Mouse (Mus musculus) liver, embryonic 14.5 days (tissue): ENCODE results near the gene Olfr871. TPM values are rescaled to one million over a fixed set of nuclear protein-coding genes. Genes with fewer than 3 reads are reported as not detected.

Experiments
- ATAC-seq: fragments of 200-750 bp; cut with Nextera tagmentation; 2 replicates; pipeline ENCODE4 v1.8.0; 2017; ENCODE audit warnings: moderate number of reproducible peaks, mild to moderate bottlenecking, moderate library complexity; ENCODE audit not compliant: insufficient read depth
- DNase-seq, 3 experiments: peaks; one replicate each; pipeline ENCODE4 v3.0.0-alpha.2; 2012 to 2013; ENCODE audit warnings: low read depth in 3 of 3, low spot score in 3 of 3
- H3K27ac ChIP-seq: fragments of 300-500 bp; sonication (generic); 2 replicates; pipeline ENCODE4 v1.5.1; 2014; ENCODE audit warnings: moderate library complexity, mild to moderate bottlenecking, control low read depth, inconsistent platforms
- H3K27me3 ChIP-seq: fragments of 300-500 bp; sonication (generic); 2 replicates; pipeline ENCODE4 v1.6.1; 2014; ENCODE audit warnings: mild to moderate bottlenecking, low read length, moderate library complexity; ENCODE audit not compliant: control insufficient read depth, insufficient read depth
- H3K36me3 ChIP-seq: fragments of 300-500 bp; sonication (generic); replicated peaks from 2 replicates; pipeline ENCODE4 v1.6.1; 2014; ENCODE audit warnings: low read depth; ENCODE audit not compliant: control insufficient read depth, insufficient read depth
- H3K4me1 ChIP-seq, 2 experiments: fragments of 200-500 bp in 1 of 2; fragments of 300-500 bp in 1 of 2; sonication (generic) in 1 of 2; replicated peaks; 2 replicates each; pipeline ENCODE4 v1.6.1; 2012 to 2014; ENCODE audit warnings: antibody characterized with exemption in 1 of 2, inconsistent platforms in 1 of 2, low read length in 1 of 2; ENCODE audit not compliant: control insufficient read depth in 2 of 2, insufficient read depth in 2 of 2
- H3K4me2 ChIP-seq: fragments of 300-500 bp; sonication (generic); 2 replicates; pipeline ENCODE4 v1.6.1; 2014; ENCODE audit warnings: low read depth, mild to moderate bottlenecking, control low read depth, moderate library complexity
- H3K4me3 ChIP-seq, 2 experiments: fragments of 200-500 bp in 1 of 2; fragments of 300-500 bp in 1 of 2; sonication (generic) in 1 of 2; 2 replicates each; pipeline ENCODE4 v1.5.1; 2012 to 2014; ENCODE audit warnings: low read depth in 2 of 2, low read length in 2 of 2, mild to moderate bottlenecking in 2 of 2, control low read depth in 1 of 2, inconsistent platforms in 1 of 2, moderate library complexity in 1 of 2; ENCODE audit not compliant: insufficient read depth in 1 of 2
- H3K9ac ChIP-seq: fragments of 300-500 bp; sonication (generic); replicated peaks from 2 replicates; pipeline ENCODE4 v1.6.1; 2014; ENCODE audit warnings: mild to moderate bottlenecking, control low read depth, moderate library complexity
- H3K9me3 ChIP-seq: fragments of 300-500 bp; sonication (generic); 2 replicates; pipeline ENCODE4 v1.6.1; 2016; ENCODE audit warnings: low read length, mixed read lengths; ENCODE audit not compliant: control insufficient read depth
- CTCF ChIP-seq: IDR thresholded peaks from 2 replicates; pipeline ENCODE4 v1.5.1; 2016; ENCODE audit warnings: antibody characterized with exemption, low read depth, control low read depth
- EP300 ChIP-seq: IDR thresholded peaks from 2 replicates; pipeline ENCODE4 v1.6.1; 2016; ENCODE audit warnings: antibody characterized with exemption, low read depth
- WGBS: fragments of 180-500 bp; shearing (Covaris S2); extraction: QIAGEN DNeasy Blood & Tissue Kit; methylation state at CpG from one replicate; pipeline ENCODE4 v1.1.7; 2014; ENCODE audit not compliant: insufficient replicate concordance; 5-methylcytosine and 5-hydroxymethylcytosine counted together
- polyA plus RNA-seq, 2 experiments: library from polyadenylated mRNA; depleted of rRNA in 1 of 2; stranded (reverse) in 1 of 2; unstranded in 1 of 2; fragments of >200 nt; fragmentation: Nextera tagmentation in 1 of 2; extraction: Ambion mirVana in 1 of 2; gene quantifications; 2 replicates each; pipeline versions ENCODE4 v1.2.1 to v1.2.3; 2012 to 2014

Olfr871 gene
- polyA plus RNA-seq, 2 experiments = not detected

- H3K27ac ChIP-seq = no peak overlapping the region
- H3K9ac ChIP-seq = no peak overlapping the region
- no peaks in the 10 kb centered on the region for H3K4me1 ChIP-seq
- 11% methylated on average over 1 of the region's 1 CpGs for WGBS
- H3K36me3 ChIP-seq = no peaks in the 10 kb centered on the region
- no peaks in the 10 kb centered on the region for H3K27me3 ChIP-seq
- DNase-seq = no peak
- no peak for ATAC-seq
- no peaks in the 10 kb centered on the region for H3K9me3 ChIP-seq
- H3K4me2 ChIP-seq = no peak overlapping the region
- H3K4me3 ChIP-seq = no peak overlapping the region
- no peak for TF ChIP-seq CTCF
- TF ChIP-seq EP300 = no peak
These were observed 1.2 kb upstream of the Olfr871 start for GRCm38 (mm10) chr9:20210812-20211211.

- Histone ChIP-seq H3K36me3 (no peaks in the 10 kb centered on the region), H3K4me1 (no peaks in the 10 kb centered on the region), H3K9ac (no peak overlapping the region), H3K9me3 (no peaks in the 10 kb centered on the region), H3K4me3 (no peak overlapping the region), H3K4me2 (no peak overlapping the region), H3K27ac (no peak overlapping the region), H3K27me3 (no peaks in the 10 kb centered on the region)
- ATAC-seq (no peak), DNase-seq (no peak)
- TF ChIP-seq CTCF (no peak), EP300 (no peak)
- WGBS = 46% methylated on average over 2 of the region's 2 CpGs
These were observed 530 bp upstream of the Olfr871 start for GRCm38 (mm10) chr9:20211477-20211876.

GRCm38 (mm10) chr9:20236819-20237218 is 24.8 kb downstream of the Olfr871 start, which contains the start of gene Olfr872:
TSS of gene Olfr872 (plus strand) at chr9:20237119.
- H3K36me3 ChIP-seq = no peaks in the 10 kb centered on the region
- H3K9me3 ChIP-seq = no peaks in the 10 kb centered on the region
- no peak for ATAC-seq
- H3K9ac ChIP-seq = no peak within 1 kb of the TSS
- no peak within 1 kb of the TSS for H3K4me3 ChIP-seq
- no peaks in the 10 kb centered on the region for H3K4me1 ChIP-seq
- no peak within 1 kb of the TSS for H3K4me2 ChIP-seq
- H3K27me3 ChIP-seq = no peaks in the 10 kb centered on the region
- TF ChIP-seq CTCF (no peak), EP300 (no peak)
- no peak within 1 kb of the TSS for H3K27ac ChIP-seq
- no peak for DNase-seq

GRCm38 (mm10) chr9:20237378-20237777 is 25.4 kb downstream of the Olfr871 start:
- no peaks in the 10 kb centered on the region for H3K4me1 ChIP-seq
- ATAC-seq (no peak), DNase-seq (no peak)
- no peaks in the 10 kb centered on the region for H3K36me3 ChIP-seq
- H3K9ac ChIP-seq = no peak overlapping the region
- TF ChIP-seq CTCF (no peak), EP300 (no peak)
- H3K27ac ChIP-seq = no peak overlapping the region
- H3K27me3 ChIP-seq = no peaks in the 10 kb centered on the region
- H3K9me3 ChIP-seq = no peaks in the 10 kb centered on the region
- H3K4me2 ChIP-seq = no peak overlapping the region
- no peak overlapping the region for H3K4me3 ChIP-seq
- WGBS = 37% methylated on average over 2 of the region's 2 CpGs

Other genes with a start within 250 kb of the Olfr871 start
- gene Olfr866, start 184.2 kb upstream of the Olfr871 start, polyA plus RNA-seq (2012; rRNA removed) = not detected in 2 replicates
- gene Olfr866, start 184.2 kb upstream of the Olfr871 start, polyA plus RNA-seq (2014; fragmentation: Nextera tagmentation; extraction: Ambion mirVana) = not detected in 2 replicates
- gene Olfr867, start 154.6 kb upstream of the Olfr871 start, polyA plus RNA-seq (2012; rRNA removed) = not detected in 2 replicates
- not detected in 2 replicates for gene Olfr867, start 154.6 kb upstream of the Olfr871 start, polyA plus RNA-seq (2014; fragmentation: Nextera tagmentation; extraction: Ambion mirVana)
- not detected in 2 replicates for gene Olfr868, start 113.6 kb upstream of the Olfr871 start, polyA plus RNA-seq (2012; rRNA removed)
- not detected in 2 replicates for gene Olfr868, start 113.6 kb upstream of the Olfr871 start, polyA plus RNA-seq (2014; fragmentation: Nextera tagmentation; extraction: Ambion mirVana)
- not detected in 2 replicates for gene Olfr869, start 83.2 kb upstream of the Olfr871 start, polyA plus RNA-seq (2012; rRNA removed)
- gene Olfr869, start 83.2 kb upstream of the Olfr871 start, polyA plus RNA-seq (2014; fragmentation: Nextera tagmentation; extraction: Ambion mirVana) = not detected in 2 replicates
- gene Olfr870, start 38.1 kb upstream of the Olfr871 start, polyA plus RNA-seq (2012; rRNA removed) = not detected in 2 replicates
- not detected in 2 replicates for gene Olfr870, start 38.1 kb upstream of the Olfr871 start, polyA plus RNA-seq (2014; fragmentation: Nextera tagmentation; extraction: Ambion mirVana)
- gene Olfr872, start 24.9 kb downstream of the Olfr871 start, polyA plus RNA-seq (2012; rRNA removed) = not detected in 2 replicates
- not detected in 2 replicates for gene Olfr872, start 24.9 kb downstream of the Olfr871 start, polyA plus RNA-seq (2014; fragmentation: Nextera tagmentation; extraction: Ambion mirVana)
- gene Olfr39, start 70.1 kb downstream of the Olfr871 start, polyA plus RNA-seq (2012; rRNA removed) = not detected in 2 replicates
- not detected in 2 replicates for gene Olfr39, start 70.1 kb downstream of the Olfr871 start, polyA plus RNA-seq (2014; fragmentation: Nextera tagmentation; extraction: Ambion mirVana)
- not detected in 2 replicates for gene Olfr873, start 86.3 kb downstream of the Olfr871 start, polyA plus RNA-seq (2012; rRNA removed)
- not detected in 2 replicates for gene Olfr873, start 86.3 kb downstream of the Olfr871 start, polyA plus RNA-seq (2014; fragmentation: Nextera tagmentation; extraction: Ambion mirVana)
- not detected in 2 replicates for gene Olfr18, start 123.9 kb downstream of the Olfr871 start, polyA plus RNA-seq (2012; rRNA removed)
- gene Olfr18, start 123.9 kb downstream of the Olfr871 start, polyA plus RNA-seq (2014; fragmentation: Nextera tagmentation; extraction: Ambion mirVana) = not detected in 2 replicates
- 2.5 and 4.1 TPM in 2 replicates for gene Zfp560, start 173.0 kb downstream of the Olfr871 start, polyA plus RNA-seq (2012; rRNA removed)
- gene Zfp560, start 173.0 kb downstream of the Olfr871 start, polyA plus RNA-seq (2014; fragmentation: Nextera tagmentation; extraction: Ambion mirVana) = 11.9 and 14.1 TPM in 2 replicates
- 1.5 and 1.8 TPM in 2 replicates for gene Zfp26, start 248.0 kb downstream of the Olfr871 start, polyA plus RNA-seq (2012; rRNA removed)
- 3.4 and 6.0 TPM in 2 replicates for gene Zfp26, start 248.0 kb downstream of the Olfr871 start, polyA plus RNA-seq (2014; fragmentation: Nextera tagmentation; extraction: Ambion mirVana)